Mouse (Mus musculus): ENCODE results near the gene Ric3.

- no peak for TF ChIP-seq POLR2A (IDR thresholded peaks at IDR 0.05; ENCODE audit: insufficient read depth, low read depth, low read length)
- no peak for TF ChIP-seq CTCF (IDR thresholded peaks at IDR 0.05)
- TF ChIP-seq EP300 (IDR thresholded peaks at IDR 0.05; ENCODE audit: insufficient read depth, low read depth, low read length): no peak
Observed at GRCm38 (mm10) chr7:109026976-109027375, 56.2 kb downstream of the Ric3 start.

Data from heart, adult 2 months (tissue).